Mouse (Mus musculus): ENCODE measurements around the gene Ccdc189. TPM values are rescaled to one million over a fixed set of nuclear protein-coding genes. Genes with fewer than 3 reads are reported as not detected.

Gene Ccdc189
- total RNA-seq (2023) = not detected

GRCm38 (mm10) chr7:127588011-127588871 is at the start of gene Ccdc189, which contains the start of gene Rnf40:
Gene Ccdc189 (minus strand): TSS chr7:127588595.
Gene Rnf40 (plus strand): TSS chr7:127588767.

GRCm38 (mm10) chr7:127614891-127615843 is 26.8 kb upstream of the Ccdc189 start, which contains the start of gene Zfp629:
Gene Zfp629 (minus strand): TSS chr7:127615797.

GRCm38 (mm10) chr7:127572895-127573471 is 15.4 kb downstream of the Ccdc189 start, which contains the start of gene Phkg2:
Gene Phkg2 (plus strand): TSS chr7:127573340.

DNA sequence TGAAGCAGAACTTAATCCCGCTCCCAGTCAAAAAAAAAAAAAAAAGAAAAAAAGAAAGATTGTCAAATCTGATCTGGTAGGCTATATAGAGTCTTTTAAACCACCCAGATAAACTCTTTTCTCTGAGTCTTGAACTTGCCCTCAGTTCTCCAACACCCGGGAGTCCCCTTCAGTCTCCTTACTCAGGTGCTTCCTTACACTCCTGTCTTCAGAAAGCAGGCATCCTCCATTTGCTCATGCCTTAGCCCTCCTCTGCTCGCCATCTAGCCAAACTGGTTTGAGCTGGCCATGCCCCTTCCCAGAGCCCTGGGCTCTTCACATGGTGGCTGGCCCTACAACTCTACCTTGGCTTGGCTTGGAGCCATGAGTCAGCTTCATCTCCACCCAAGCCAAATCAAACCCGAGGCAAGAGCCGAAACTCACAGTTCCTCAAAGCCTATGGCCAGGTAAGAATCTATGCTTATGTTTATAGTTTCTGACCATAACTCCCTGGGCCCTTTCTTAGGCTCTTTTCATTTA is 27.0 kb downstream of the Ccdc189 start, which contains the start of gene Tmem265:
Tmem265 (plus strand) TSS at position 51 of the 519 bp plus-strand sequence.

Other genes starting within 250 kb of the Ccdc189 start
- under 1 TPM; 0.47 to 0.50 TPM for gene Zfp768, start 243.0 kb downstream of the Ccdc189 start, total RNA-seq (2023)
- gene Zfp747, start 212.5 kb downstream of the Ccdc189 start, total RNA-seq (2023) = 10 to 100 TPM; 21.0 to 21.1 TPM
- 1 to 10 TPM; 4.8 to 5.4 TPM for gene 9130019O22Rik, start 201.4 kb downstream of the Ccdc189 start, total RNA-seq (2023)
- gene E430018J23Rik, start 195.0 kb downstream of the Ccdc189 start, total RNA-seq (2023) = 10 to 100 TPM; 14.2 to 14.7 TPM
- gene Zfp764, start 181.8 kb downstream of the Ccdc189 start, total RNA-seq (2023) = 10 to 100 TPM; 11.3 to 12.6 TPM
- 10 to 100 TPM; 14.8 to 15.7 TPM for gene Zfp688, start 166.5 kb downstream of the Ccdc189 start, total RNA-seq (2023)
- 1 to 10 TPM; 7.9 to 8.9 TPM for gene Zfp689, start 139.4 kb downstream of the Ccdc189 start, total RNA-seq (2023)
- 100 to 1,000 TPM; 132 to 142 TPM for gene Prr14, start 129.0 kb downstream of the Ccdc189 start, total RNA-seq (2023)
- 100 to 1,000 TPM; 186 to 198 TPM for gene Fbrs, start 109.4 kb downstream of the Ccdc189 start, total RNA-seq (2023)
- 100 to 1,000 TPM; 216 to 217 TPM for gene Srcap, start 76.6 kb downstream of the Ccdc189 start, total RNA-seq (2023)
- gene Gm42715, start 69.0 kb downstream of the Ccdc189 start, total RNA-seq (2023) = 10 to 100 TPM; 46.2 to 57.0 TPM
- 10 to 100 TPM in 1 of 2 experiments, not detected in 1; 15.2 TPM for gene Tmem265, start 27.2 kb downstream of the Ccdc189 start, total RNA-seq (2023)
- 100 to 1,000 TPM; 164 to 168 TPM for gene Phkg2, start 15.3 kb downstream of the Ccdc189 start, total RNA-seq (2023)
- 100 to 1,000 TPM; 139 to 146 TPM for gene Rnf40, start 172 bp upstream of the Ccdc189 start, total RNA-seq (2023)
- gene Zfp629, start 27.2 kb upstream of the Ccdc189 start, total RNA-seq (2023) = 1 to 10 TPM; 1.9 to 2.7 TPM
- gene Bcl7c, start 120.3 kb upstream of the Ccdc189 start, total RNA-seq (2023) = 10 to 100 TPM; 32.3 to 36.4 TPM
- gene Ctf1, start 124.1 kb upstream of the Ccdc189 start, total RNA-seq (2023) = not detected
- gene Ctf2, start 143.6 kb upstream of the Ccdc189 start, total RNA-seq (2023) = not detected
- 10 to 100 TPM in 1 of 2 experiments, 1 to 10 TPM in 1; 6.8 to 11.5 TPM for gene Fbxl19, start 155.9 kb upstream of the Ccdc189 start, total RNA-seq (2023)
- gene Orai3, start 181.2 kb upstream of the Ccdc189 start, total RNA-seq (2023) = 10 to 100 TPM; 13.5 to 17.7 TPM
- 10 to 100 TPM; 79.5 to 80.7 TPM for gene Setd1a, start 188.1 kb upstream of the Ccdc189 start, total RNA-seq (2023)
- not detected for gene Gm49388, start 197.0 kb upstream of the Ccdc189 start, total RNA-seq (2023)
- gene Hsd3b7, start 212.0 kb upstream of the Ccdc189 start, total RNA-seq (2023) = 1 to 10 TPM; 4.7 to 7.1 TPM
- gene Stx4a, start 235.7 kb upstream of the Ccdc189 start, total RNA-seq (2023) = 100 to 1,000 TPM; 144 to 145 TPM
- gene Stx1b, start 236.0 kb upstream of the Ccdc189 start, total RNA-seq (2023) = not detected